Comparison of ENCODE assay signal across 9 mouse cellular contexts in genomic region chrX:10485664-10486211, GRCm38 (mm10). TPM values are rescaled to one million over a fixed set of nuclear protein-coding genes. Genes with fewer than 3 reads are reported as not detected.
DNase-seq lines count a peak whose midpoint lies in the region; ATAC-seq lines count a peak whose summit lies in the region.
"Had no signal": no experiment of that assay in that cellular context is flagged by ENCODE, and none has a peak within 500 bp of the region (broad histone marks: within the 10 kb centered on the region; RNA-seq: fewer than 3 reads in every experiment).

No protein-coding gene starts in this region.

- DNase-seq in thymus, postnatal 14 days, result peak; percentile 4
- DNase-seq in thymus, postnatal 0 days (ENCODE audit: low spot score), result no peak
- peak; percentile 21 for DNase-seq in liver
- peak; percentile 1 for DNase-seq in naive thymus-derived CD4-positive, alpha-beta T cell, adult 2 months (ENCODE audit: low read depth)
- peak; percentile 9 for DNase-seq in thymus, postnatal 4 days

- 0 out of 2 replicates have a peak, but pooled peaks have one; percentile 51 for ATAC-seq in embryonic facial prominence, embryonic 15.5 days (ENCODE audit: insufficient number of reproducible peaks, low FRiP score, low TSS enrichment, low read depth)
- peak; percentile 80 for ATAC-seq in heart, embryonic 11.5 days (replicated peaks; ENCODE audit: insufficient number of reproducible peaks, low FRiP score, low TSS enrichment)
- peak; percentile 91 for ATAC-seq in kidney, embryonic 16.5 days (ENCODE audit: low FRiP score, low TSS enrichment)

- H3K36me3 ChIP-seq in embryonic facial prominence, embryonic 15.5 days, result no peaks in the 10 kb centered on the region
- H3K36me3 ChIP-seq in heart, embryonic 11.5 days (ENCODE audit: control insufficient read depth, insufficient read depth, low read length), result no peaks in the 10 kb centered on the region
- H3K36me3 ChIP-seq in kidney, embryonic 16.5 days (ENCODE audit: insufficient read depth, low read length), result no peaks in the 10 kb centered on the region
- H3K36me3 ChIP-seq: G1E had no signal

- H3K27ac ChIP-seq in embryonic facial prominence, embryonic 15.5 days (replicated peaks), result no peak overlapping the region
- H3K27ac ChIP-seq in heart, embryonic 11.5 days (ENCODE audit: low read depth, low read length), result no peak overlapping the region
- H3K27ac ChIP-seq in kidney, embryonic 16.5 days (ENCODE audit: low read length), result peak overlapping the region; percentile 59; the same call in 1 of the 2 replicates

- WGBS in embryonic facial prominence, embryonic 15.5 days, result 17% methylated on average over 27 of the region's 27 CpGs
- 13% methylated on average over 27 of the region's 27 CpGs for WGBS in heart, embryonic 11.5 days (ENCODE audit: insufficient replicate concordance)
- WGBS in kidney, embryonic 16.5 days, result 14% methylated on average over 26 of the region's 27 CpGs

- H3K27me3 ChIP-seq in embryonic facial prominence, embryonic 15.5 days, result no peaks in the 10 kb centered on the region
- peaks cover 3% of the 10 kb centered on the region; the same call in 1 of the 2 replicates for H3K27me3 ChIP-seq in heart, embryonic 11.5 days (ENCODE audit: control insufficient read depth, insufficient read depth, low read length)
- no peaks in the 10 kb centered on the region; the same call in 1 of the 2 replicates for H3K27me3 ChIP-seq in kidney, embryonic 16.5 days (ENCODE audit: insufficient read depth, low read length)

- no peaks in the 10 kb centered on the region for H3K4me1 ChIP-seq in embryonic facial prominence, embryonic 15.5 days
- H3K4me1 ChIP-seq in heart, embryonic 11.5 days (ENCODE audit: control insufficient read depth, insufficient read depth, low read length), result no peaks in the 10 kb centered on the region
- H3K4me1 ChIP-seq in kidney, embryonic 16.5 days (ENCODE audit: insufficient read depth, low read length), result no peaks in the 10 kb centered on the region

- peak overlapping the region; percentile 58 for H3K4me2 ChIP-seq in embryonic facial prominence, embryonic 15.5 days (replicated peaks)
- H3K4me2 ChIP-seq in heart, embryonic 11.5 days, result peak overlapping the region; percentile 64
- H3K4me2 ChIP-seq in kidney, embryonic 16.5 days (replicated peaks; ENCODE audit: low read depth, low read length), result peak overlapping the region; percentile 57

- H3K9ac ChIP-seq in embryonic facial prominence, embryonic 15.5 days, result peak overlapping the region; percentile 37; the same call in 1 of the 2 replicates
- H3K9ac ChIP-seq in heart, embryonic 11.5 days (ENCODE audit: low read depth, low read length), result peak overlapping the region; percentile 54; the same call in 1 of the 2 replicates
- H3K9ac ChIP-seq in kidney, embryonic 16.5 days (replicated peaks; ENCODE audit: low read length), result peak overlapping the region; percentile 67

- peak overlapping the region; percentile 51 for H3K4me3 ChIP-seq in embryonic facial prominence, embryonic 15.5 days (replicated peaks)
- peak overlapping the region; percentile 50 for H3K4me3 ChIP-seq in heart, embryonic 11.5 days (ENCODE audit: low read depth, low read length)
- peak overlapping the region; percentile 53 for H3K4me3 ChIP-seq in kidney, embryonic 16.5 days (ENCODE audit: low read length)

- no peaks in the 10 kb centered on the region for H3K9me3 ChIP-seq in embryonic facial prominence, embryonic 15.5 days (replicated peaks)
- no peaks in the 10 kb centered on the region for H3K9me3 ChIP-seq in heart, embryonic 11.5 days (replicated peaks; ENCODE audit: control insufficient read depth, low read length)
- no peaks in the 10 kb centered on the region; the same call in 1 of the 2 replicates for H3K9me3 ChIP-seq in kidney, embryonic 16.5 days (ENCODE audit: low read length)
- H3K9me3 ChIP-seq: G1E had no signal

RNA-seq across cellular contexts. Expression of gene Tspan7, which starts 0.8 kb away (rescaled TPM):
- polyA plus RNA-seq in thymus, postnatal 0 days (2015; fragmentation: Nextera tagmentation; extraction: Ambion mirVana), result 9.5 and 11.1 TPM in 2 replicates
- polyA plus RNA-seq in embryonic facial prominence, embryonic 15.5 days (2015; fragmentation: Nextera tagmentation; extraction: Ambion mirVana), result 78.3 and 85.2 TPM in 2 replicates
- 74.7 and 80.8 TPM in 2 replicates for polyA plus RNA-seq in heart, embryonic 11.5 days (2014; fragmentation: Nextera tagmentation; extraction: Ambion mirVana)
- 120 and 122 TPM in 2 replicates for polyA plus RNA-seq in kidney, embryonic 16.5 days (2015; fragmentation: Nextera tagmentation; extraction: Ambion mirVana)
- polyA plus RNA-seq: G1E had no signal
